Mouse (Mus musculus) erythroblast, adult 5-6 weeks (primary cell): ENCODE measurements at regions not wholly inside any gene's neighbourhood (a gene's known extent, or its start where the extent isn't known, plus 50 kb on each side); places are given as distances from the start of the nearest gene placed in this dataset.

Experiments used
- ATAC-seq: replicated peaks from 2 replicates; pipeline ENCODE4 v1.8.0; 2016; ENCODE audit warnings: moderate number of reproducible peaks, mild to moderate bottlenecking, moderate TSS enrichment, inconsistent platforms; ENCODE audit not compliant: poor library complexity, low FRiP score, severe bottlenecking

DNA sequence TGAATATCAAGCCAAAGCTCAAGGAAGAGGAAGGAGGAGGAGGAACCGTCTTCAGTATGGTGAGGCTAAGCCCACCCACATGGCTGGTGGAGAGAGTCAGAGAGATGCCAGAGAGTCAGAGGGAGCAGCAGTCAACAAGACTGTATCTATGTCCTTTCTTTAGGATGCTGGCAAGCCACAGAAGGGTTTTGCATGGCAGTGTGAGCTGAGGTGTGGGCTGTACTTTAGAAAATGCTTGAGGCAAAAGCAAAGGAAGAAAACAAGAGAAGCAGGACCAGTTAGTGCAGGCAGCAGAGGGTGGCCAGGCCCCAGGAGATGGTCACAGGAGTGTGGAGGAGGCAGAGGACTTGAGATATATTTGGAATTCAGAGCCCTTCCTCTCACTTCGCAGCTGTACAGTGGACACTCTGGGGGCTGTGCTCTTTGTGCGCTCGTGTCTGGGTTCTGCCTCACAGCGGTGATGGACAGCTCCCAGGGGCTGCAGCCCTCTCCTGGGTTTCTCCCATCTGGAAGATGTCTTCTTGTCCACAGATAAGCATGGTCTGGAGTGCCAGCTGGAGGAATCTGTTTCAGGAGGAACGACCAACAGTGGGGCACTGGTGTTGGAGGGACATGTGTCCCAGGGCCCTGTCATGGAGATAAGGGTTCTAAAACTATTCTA lies 157.4 kb upstream of the Dyrk2 start:
- no peak for ATAC-seq

DNA sequence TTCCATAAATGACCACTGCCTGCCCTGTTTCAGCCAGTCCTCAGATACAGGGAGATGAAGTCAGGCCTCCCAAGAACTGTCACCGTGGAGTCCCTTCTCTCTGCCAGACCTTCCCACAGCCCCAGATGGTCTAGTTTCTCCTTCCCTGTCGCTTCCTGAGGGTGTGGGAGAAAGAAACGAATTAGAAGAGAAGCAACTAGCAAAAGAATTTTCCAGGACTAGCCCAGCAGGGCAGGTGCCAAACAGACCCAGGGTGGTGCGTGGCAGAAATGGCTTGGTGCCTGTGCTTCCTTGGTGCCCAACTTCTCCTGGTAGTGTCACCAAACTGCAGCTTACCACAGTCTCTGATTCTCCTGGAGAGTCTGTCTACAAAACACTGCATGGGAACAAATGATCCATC lies 156.3 kb upstream of the Dyrk2 start:
- ATAC-seq, result no peak

- no peak for ATAC-seq
These were observed 154.4 kb upstream of the Dyrk2 start for GRCm38 (mm10) chr10:119024425-119024824.

DNA sequence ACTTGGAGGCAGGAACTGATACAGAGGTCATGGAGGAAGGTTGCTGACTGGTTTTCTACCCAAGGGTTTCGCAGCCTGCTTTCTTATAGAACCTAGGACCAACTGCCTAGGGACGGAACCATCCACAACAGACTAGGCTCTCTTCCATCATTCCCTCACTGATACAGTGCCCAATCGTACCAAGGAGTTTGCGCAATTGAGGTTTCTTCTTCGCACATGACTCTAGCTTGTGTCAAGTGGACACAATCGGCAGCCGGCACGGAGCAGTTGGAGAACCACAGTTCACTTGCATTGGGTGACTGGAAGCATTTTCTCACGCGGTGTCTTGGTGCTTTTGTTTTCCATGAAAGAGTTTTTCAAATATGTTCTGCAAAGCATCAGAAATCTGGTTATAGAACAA lies 149.1 kb upstream of the Dyrk2 start:
- ATAC-seq, result no peak

DNA sequence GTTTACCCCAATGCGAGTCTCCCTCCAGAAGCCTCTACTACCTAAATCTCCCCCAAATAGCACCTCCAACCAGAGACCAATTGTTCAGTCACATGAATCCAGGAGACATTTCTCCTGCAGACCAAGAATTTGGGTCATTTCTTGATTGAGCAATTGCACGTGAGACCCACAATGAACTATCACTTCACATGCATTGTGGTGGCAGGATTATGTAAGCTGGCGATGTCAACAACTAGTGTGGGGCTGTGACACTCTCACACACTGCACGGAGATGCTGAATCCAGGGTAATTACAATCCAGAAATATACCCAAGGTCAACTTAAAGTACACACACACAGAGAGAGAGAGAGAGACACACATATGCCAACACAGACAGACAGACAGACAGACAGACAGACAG lies 148.5 kb upstream of the Dyrk2 start:
- no peak for ATAC-seq

DNA sequence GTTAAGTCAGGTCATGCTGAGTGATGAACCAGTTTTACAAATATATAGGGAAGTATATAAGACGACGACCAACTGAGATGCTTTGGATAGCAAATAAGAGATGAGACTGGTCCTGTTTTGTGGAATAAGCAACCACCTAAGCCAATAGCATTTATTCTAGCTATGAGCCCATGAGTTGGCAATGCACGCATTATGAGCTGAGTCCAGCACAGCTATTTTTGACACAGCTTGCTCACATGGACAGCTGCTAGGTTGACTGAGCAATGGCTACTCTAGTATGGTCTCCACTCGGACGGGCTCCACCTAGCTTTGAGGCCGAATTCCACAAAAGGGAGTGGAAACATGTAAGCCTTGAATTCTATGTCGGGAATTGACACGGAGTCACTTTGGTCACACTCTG lies 146.1 kb upstream of the Dyrk2 start:
- no peak for ATAC-seq

- ATAC-seq, result no peak
These were observed 145.5 kb upstream of the Dyrk2 start for GRCm38 (mm10) chr10:119015311-119016055.

- no peak for ATAC-seq
These were observed 144.7 kb upstream of the Dyrk2 start for GRCm38 (mm10) chr10:119014731-119015130.

- no peak for ATAC-seq
These were observed 143.7 kb upstream of the Dyrk2 start for GRCm38 (mm10) chr10:119013758-119014157.

DNA sequence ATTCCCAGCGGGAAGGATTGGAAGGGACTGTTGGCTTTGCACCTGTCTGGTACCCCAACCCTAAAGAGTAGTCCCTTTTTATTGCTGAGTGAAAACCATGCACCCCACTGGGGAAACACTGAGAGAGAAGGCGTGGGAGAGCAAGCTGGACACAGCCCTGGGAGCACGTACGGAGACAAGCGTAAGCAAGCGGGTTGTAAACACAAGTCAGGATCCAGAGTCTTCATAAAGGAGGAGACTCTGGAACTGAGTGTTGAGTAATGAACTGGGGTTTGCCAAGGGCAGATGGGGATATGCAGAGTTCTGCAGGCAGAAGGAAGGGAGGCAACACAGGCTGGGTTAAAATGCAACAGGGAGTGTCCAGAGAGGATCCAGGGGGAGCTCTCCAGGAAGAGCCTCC lies 141.5 kb upstream of the Dyrk2 start:
- no peak for ATAC-seq

GRCm38 (mm10) chr10:119010884-119011283 lies 140.9 kb upstream of the Dyrk2 start:
- ATAC-seq, result no peak

DNA sequence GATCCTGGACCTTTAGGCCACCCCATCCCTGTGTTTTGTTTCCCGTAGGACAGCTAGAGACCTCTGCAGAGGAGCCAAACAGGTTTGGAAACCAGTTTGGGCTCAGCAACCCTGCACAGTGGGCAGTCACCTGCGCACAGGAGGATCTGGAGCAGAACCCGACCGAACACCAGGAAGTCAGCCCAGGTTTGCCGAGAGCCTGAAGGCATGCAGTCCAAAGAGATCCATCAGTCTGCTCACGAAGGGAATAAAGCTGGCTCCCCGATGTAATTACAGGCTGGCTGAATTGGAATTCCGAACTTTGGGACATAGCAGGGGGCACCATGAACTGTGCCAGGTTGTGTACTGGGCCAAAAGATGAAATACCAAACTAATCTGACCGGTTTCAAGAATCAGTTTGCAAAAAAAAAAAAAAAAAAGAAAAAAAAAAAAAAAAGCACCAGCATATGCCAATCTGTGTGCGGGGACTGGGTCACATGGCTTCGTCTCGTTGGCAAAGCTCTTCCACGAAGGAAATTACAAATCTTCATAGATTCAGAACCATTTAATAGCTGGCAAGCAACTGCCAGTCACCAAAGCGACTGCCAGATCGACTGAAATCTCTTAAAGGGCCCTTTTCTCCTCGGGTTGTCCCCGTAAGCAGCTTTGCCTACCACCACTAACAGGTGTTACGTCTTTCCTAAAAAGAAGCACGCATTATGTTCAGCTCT lies 137.0 kb upstream of the Dyrk2 start:
- no peak for ATAC-seq

GRCm38 (mm10) chr10:119005491-119005890 lies 135.5 kb upstream of the Dyrk2 start:
- ATAC-seq, result no peak

GRCm38 (mm10) chr10:119004426-119004825 lies 134.4 kb upstream of the Dyrk2 start:
- ATAC-seq, result no peak

GRCm38 (mm10) chr10:119003839-119004238 lies 133.8 kb upstream of the Dyrk2 start:
- ATAC-seq, result no peak

GRCm38 (mm10) chr10:119003042-119003441 lies 133.0 kb upstream of the Dyrk2 start:
- ATAC-seq, result no peak

- no peak for ATAC-seq
These were observed 131.9 kb upstream of the Dyrk2 start for GRCm38 (mm10) chr10:119001895-119002294.

DNA sequence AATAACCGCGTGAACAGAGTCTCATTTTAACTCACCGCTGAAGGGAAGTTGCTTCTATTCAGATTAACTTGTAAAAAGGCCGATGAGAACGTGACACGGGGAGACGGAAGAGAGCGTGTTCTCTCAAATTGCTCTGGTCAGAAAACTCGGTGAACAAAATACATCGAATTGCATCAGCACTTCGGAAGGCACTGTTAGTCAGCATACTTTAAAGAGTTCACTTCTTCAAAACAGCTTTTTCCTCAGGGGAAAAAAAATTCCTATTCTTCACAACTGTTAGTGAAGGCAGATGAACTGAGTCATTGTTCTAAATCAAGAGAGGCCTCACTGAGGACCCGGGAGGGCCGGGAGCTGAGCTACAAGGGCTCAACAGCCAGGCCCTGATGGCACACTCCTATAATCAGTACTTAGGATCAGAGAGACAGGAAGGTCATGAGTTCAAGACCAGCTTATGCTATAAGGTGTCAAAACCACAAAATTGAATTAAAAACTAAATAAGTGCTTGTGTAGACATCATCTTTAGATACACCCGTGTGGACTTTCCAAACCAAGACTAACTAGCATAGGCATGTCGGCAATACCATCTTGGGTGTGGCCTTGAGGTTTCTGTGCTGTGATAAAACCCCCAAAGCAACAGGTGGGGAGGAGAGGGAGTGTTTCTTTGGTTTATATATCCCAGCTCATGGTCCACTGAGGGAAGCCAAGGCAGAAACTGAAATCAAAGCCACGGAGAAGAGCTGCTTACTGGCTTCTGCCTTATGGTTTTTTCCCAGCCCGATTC lies 131.2 kb upstream of the Dyrk2 start:
- no peak for ATAC-seq

- no peak for ATAC-seq
These were observed 129.0 kb upstream of the Dyrk2 start for GRCm38 (mm10) chr10:118998966-118999365.

DNA sequence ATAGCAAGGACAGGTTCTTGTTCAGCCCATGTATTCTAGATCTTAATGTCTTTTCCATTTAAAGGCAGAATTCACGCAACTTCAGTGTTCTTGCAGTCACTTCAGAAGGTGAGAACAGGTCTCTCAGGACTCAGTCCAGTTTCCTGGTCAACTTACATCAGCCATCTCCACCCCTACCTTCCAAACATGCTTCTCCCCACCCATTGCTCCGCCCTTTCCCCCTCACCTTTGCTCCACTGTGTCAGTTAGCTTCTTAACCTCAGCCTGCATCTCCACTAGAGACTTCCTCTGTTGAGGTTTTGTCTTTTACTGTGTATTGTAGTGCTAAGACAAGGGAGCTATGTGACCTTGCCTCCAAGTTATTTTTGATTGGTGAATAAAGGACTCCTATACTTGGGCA lies 127.0 kb upstream of the Dyrk2 start:
- ATAC-seq, result no peak
